Mouse (Mus musculus): ENCODE data around the gene Kel.

The Kel gene

DNA sequence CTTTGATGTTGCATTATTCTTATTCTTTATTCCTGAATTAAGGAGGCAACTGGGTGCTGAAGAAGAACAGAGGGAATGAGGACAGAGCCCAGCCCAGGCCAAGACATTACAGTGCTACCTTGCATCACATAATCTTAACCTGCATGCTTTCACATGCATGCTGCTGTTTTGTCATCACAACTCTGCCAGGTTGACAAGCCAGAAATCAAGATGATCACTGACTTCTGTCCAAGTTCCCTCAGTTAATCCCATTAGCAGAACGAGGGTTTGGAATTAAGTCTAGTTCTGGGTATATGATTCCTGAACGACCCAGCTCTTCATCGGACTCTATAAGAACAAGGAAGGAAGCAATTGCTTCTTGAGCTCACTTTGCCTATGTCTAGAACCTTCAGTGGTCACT, 57.9 kb downstream of the Kel start:
- no peak for DNase-seq (ENCODE audit: low spot score)

DNA sequence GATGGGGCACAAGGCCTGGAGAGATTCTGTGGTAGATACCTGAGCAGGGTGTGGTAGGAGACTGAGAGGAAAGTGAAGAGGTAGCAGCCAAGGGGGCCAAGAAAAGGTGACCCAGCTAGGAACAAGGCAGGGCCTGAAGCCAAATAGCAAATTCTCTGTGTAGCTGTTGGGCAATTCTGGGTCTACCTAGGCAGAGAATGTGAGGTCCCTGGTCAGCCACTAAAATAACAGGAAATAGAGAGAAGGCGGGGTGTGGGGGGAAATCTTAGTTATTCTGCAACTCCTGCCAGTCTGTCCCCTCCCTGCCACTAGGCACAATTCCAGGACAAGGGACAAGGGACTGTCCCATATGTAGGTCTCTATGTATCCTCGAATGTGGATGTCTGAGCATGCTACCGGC, 60.9 kb downstream of the Kel start:
- DNase-seq (ENCODE audit: low spot score) = no peak

DNA sequence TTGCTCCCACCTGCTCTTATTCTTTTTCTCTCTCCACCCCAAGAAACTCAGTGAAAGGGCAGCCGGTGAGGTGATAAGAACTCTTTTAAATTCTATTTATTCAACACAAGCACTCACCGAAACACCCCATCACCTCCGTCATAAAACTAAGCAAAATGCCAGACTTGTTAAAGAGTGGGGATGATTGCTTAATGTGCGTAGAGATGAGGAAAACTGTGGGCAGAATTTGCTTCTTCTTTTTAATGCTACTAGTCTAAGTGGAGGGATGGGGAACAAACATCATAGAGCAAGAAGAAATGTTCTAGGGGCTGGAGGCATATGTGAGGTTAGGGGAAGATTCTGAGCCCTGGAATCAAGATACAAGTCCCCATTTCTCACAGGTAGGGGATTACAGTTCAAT, 61.4 kb downstream of the Kel start:
- no peak for DNase-seq (ENCODE audit: low spot score)

DNA sequence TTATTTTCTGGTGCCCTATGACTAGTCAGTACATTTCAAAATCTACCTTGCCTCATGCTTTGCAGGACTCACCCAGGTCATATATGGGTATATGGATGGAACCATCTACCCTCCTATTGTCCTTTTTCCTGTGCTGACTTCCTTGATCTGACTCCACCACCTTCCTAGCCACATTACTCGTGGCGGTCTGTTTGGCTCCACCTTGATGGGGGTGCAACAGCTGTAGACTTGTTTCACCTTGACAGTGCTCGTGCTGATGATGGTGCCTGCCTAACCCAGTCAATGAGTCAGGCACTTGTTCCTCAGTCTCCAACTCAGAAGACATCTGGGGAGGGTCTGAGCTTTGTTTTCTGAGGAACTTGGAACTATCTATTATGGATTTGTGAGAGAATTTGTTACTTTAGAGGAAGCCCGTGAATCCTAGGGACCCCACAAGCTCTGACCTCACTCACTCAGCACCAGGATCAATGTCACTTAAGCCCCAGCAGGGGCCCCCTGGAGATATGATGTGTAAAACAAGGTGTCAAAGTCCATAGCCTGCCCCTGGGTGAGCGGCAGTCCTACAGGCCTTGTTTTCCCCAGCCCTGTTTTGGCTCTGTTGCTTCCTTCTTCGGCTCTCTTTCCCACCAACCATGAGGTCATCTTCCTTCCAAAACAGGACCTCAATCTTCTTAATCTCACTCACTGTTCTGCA, 62.8 kb downstream of the Kel start:
- no peak for DNase-seq (ENCODE audit: low spot score)

DNA sequence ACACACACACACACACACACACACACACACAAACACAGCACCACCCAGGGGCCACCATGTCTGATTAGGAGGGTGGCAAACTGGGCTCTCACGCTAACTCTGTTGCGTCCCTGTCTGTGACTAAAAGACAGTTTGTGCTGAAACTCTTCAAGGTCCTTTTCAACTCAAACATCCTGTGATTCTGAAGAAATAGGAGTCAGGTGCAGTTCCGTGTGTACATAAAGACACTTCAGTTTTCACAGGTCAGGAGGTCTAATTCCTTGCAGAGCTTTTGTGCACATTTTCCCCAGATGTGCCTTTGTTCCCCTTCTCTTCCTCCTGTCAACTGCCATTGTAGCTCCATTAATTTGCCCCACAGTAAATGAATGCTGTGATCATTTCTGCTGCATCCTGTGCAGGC, 63.7 kb downstream of the Kel start:
- no peak for DNase-seq (ENCODE audit: low spot score)

DNA sequence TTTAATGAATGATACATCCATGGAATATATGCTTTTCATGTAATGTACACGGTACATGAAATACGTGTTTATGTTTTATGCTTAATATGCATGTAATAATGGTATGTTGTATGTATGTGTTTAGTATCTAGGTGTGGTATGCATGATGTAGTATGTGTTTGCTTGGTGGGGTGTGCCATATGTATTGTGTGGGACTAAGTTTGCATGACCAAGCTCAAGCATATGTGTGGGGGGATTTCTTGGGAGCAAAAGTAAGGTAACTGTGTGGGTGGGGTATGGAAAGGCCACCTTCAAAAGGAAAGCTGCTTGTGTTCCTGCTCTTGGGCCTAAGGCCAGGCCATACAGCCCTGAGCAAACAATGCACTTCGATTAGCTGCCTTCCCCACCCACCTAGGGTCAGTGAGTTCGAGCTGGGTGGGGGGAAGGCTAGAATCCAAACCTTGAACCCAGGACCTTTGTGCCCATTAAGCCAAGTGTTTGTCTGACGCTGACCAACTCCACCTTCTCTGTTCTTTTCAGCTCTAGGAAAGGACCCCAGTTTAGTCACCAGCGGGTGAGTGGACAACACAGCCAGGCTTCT, 66.1 kb downstream of the Kel start:
- no peak for DNase-seq (ENCODE audit: low spot score)

DNA sequence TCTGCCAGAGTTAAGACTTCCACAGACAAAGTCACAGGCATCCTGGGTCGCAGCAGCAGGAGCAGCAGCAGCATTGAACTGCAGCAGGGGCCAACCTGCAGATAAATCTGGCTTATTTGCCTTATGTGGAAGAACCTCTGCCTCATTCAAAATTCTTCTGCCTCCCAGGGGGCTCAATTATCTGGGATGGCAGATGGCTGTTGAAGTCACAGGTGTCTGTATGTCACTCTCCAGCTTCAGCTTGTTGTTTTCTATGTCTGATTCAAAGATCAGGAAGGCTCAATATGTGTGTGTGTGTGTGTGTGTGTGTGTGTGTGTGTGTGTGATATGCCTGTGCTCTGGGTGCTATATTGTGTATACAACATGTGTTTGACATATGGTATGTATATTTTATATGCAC, 66.7 kb downstream of the Kel start:
- DNase-seq (ENCODE audit: low spot score) = no peak
